Mouse (Mus musculus): ENCODE data around the gene Cdx2.

Gene Cdx2

GRCm38 (mm10) chr5:147315432-147316075 is 8.5 kb upstream of the Cdx2 start:
- DNase-seq (ENCODE audit: low spot score): no peak

DNA sequence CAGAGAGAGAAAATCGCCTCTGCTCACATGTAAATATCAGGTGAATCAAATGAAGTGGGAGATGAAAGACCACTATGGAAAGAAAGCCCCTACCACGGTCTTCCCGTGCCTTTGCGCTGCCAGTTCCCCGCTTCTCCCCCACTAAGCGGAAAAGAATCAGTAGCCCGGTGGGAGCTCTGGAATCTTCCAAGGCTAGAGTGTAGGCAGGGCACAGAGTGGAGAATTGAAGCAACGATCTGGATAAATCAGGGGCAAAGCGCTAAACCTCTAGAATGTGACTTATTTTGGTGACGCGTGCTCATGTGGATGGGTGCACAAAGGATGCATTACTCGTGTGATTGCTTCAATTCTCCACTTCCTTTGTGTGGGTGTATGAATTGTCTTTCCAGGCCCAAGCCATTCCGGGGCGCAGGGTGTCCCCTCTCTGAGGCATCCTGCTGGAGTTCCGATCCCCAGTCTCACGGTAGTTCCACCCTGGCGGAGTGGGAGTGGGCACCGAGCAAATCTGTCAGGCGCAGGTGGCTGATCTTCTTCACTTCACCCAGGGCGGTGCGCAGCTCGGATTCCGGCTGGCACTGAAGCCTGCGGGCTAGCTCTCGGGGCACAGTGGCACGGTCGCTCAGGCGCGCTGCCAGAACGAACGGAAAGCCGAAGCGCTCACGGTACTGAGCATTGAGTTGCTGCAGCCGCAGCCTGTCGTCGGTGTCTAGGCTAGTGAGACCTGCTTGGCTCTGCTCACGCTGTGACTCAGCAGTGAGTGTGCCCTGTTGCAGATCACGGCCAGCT is 7.8 kb upstream of the Cdx2 start:
- no peak for DNase-seq (ENCODE audit: low spot score)

DNA sequence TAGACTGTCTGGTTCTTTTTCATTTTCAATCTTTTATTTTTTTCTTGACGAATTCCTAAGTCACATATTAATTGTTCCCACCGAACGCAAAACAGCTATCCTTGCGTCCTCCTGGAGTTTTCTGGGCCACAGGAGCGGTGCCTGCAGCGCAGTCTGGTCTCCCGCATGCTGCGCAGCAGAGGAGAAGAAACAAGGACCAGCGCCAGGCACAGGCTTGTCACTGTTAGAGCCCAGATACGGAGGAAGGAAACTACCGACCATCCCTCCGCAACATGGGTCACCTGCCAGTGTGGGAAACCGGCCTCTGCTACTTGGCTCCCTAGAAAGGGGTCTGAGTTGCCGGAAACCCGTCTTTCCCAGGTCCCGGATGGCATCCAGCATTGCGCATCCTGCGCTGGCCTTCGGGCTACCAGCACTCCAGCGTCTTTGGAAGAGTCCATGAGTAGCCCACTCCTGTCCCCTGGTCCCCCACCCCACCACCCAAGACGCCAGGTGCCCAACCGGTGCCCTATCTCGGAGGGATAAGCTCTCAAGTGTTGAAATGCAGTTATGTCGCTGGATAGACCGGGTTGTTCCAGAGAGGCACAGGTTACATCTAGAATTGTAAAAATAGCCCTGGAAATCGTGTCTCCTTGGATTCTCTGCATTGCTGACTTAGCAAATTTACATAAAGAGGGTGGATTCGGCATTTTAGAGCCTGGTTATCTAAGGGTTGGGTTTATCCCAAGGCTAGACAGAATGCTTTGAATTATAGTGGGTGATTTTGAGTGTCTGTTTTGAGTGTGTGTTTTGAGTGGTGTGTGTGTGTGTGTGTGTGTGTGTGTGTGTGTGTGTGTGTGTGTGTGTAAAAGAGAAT is 6.0 kb upstream of the Cdx2 start:
- no peak for DNase-seq (ENCODE audit: low spot score)

DNA sequence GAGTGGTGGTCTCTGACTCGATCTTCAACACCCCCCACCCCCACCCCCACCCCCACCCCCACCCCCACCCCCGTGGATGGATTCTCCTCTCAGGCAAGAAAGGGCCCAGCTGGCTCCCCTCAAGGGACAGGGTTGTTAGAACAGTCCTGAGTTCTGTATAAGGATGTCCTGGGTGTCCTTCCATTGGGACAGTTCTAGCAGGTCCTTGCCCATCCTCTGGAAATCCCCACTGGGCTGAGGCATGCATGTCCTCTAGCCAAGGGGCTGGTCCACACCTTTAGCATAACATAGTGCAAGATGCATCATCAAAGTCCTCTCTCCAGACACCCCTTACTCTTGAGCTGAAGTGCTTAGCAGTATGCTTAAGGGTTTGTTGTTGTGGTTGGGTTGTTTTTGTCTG is 2.7 kb upstream of the Cdx2 start:
- no peak for DNase-seq (ENCODE audit: low spot score)

GRCm38 (mm10) chr5:147308451-147308850 is 1.4 kb upstream of the Cdx2 start:
- DNase-seq (ENCODE audit: low spot score): no peak

DNA sequence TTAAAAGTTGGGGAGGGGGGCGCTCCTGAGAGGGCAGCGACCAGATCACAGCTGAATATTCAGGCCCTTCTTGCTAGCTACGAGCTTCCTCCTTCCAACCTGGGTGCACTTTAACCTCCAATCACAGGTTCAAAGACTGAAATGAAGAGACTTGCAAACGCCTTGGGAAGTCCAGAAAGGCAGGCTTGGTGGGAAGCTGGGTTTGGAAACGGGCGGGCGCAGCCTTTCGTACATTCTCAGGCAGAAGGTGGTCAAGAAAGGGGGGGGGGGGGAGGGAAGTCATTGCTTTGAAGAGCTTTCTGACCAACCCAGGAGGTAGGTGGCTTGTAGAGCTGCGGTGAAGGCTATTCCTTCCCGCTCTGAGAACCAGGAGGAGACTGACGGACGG is 322 bp upstream of the Cdx2 start:
- no peak for DNase-seq (ENCODE audit: low spot score)

GRCm38 (mm10) chr5:147305856-147306637 is 1.0 kb downstream of the Cdx2 start:
- no peak for DNase-seq (ENCODE audit: low spot score)

DNA sequence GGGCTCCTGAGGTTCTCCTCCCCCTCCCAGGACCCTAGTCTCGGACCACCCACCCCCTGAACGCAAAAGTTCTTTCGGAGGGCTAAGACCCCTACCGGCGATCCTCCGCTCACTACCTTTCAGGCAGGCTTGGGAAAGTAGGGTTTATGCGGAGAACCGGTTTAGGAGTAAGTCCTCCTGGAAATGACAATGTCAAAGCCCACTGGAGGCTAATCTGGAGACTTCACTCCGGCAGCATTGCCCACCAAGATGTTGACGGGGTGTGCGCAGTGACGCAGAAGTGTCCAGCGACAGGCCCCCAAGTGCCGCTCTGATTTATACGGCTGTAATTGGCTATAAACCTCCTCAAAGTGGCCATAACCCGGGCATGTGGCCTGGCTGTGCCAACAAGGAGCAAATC is 1.9 kb downstream of the Cdx2 start:
- DNase-seq (ENCODE audit: low spot score): no peak

GRCm38 (mm10) chr5:147304276-147305155 is 2.6 kb downstream of the Cdx2 start:
- no peak for DNase-seq (ENCODE audit: low spot score)

- no peak for DNase-seq (ENCODE audit: low spot score)
Measured at GRCm38 (mm10) chr5:147302746-147303400, 4.2 kb downstream of the Cdx2 start.

- no peak for DNase-seq (ENCODE audit: low spot score)
Measured at GRCm38 (mm10) chr5:147302141-147302540, 4.9 kb downstream of the Cdx2 start.

DNA sequence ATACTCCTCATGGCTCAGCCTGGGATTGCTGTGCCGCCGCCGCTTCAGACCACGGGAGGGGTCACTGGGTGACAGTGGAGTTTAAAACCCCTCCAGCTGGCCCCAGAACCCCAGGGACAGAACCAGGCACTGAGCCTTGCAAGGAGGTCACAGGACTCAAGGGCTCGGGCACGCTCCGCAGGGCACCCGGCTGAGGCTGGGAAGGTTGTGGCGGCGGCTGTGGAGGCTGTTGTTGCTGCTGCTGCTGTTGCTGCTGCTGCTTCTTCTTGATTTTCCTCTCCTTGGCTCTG is 5.3 kb downstream of the Cdx2 start:
- no peak for DNase-seq (ENCODE audit: low spot score)

GRCm38 (mm10) chr5:147300917-147301780 is 5.9 kb downstream of the Cdx2 start:
- DNase-seq (ENCODE audit: low spot score): no peak

GRCm38 (mm10) chr5:147300001-147300363 is 7.1 kb downstream of the Cdx2 start:
- DNase-seq (ENCODE audit: low spot score): no peak

DNA sequence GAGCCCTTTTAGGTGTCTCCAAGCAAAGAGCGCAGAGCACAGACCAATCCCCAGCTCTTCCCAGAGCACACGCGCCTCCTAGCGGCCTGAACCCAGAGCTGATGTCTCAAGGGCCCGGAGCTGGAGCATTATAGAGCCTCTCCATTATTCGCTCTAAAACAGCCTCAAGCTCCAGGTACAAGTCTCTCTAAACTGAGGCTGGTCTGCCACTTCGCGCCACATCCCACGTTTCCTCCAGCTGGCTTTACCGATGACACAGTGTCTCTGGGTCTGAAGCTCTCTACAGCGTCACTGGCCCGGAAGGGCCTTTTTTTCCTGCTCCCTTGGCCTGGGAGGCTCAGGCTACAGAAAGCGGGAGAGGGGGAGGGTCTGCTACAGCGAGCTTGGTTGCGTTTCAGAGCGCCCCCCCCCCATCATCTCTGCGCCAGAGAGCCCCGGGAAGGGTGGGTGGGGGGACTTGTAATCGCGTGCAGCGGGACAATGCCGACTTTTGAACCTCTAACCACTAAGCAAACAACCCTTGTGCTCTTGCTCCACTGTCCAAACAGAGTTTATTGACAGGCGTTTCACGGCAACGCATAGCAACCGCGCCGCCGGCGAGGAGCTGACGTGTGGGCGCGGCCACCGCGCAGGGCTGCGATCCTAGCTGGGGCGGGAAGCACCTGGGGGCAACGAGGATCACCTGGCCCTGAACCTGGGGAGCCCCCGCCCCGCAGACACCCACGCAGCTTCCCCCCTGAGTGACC is 7.6 kb downstream of the Cdx2 start:
- no peak for DNase-seq (ENCODE audit: low spot score)

DNA sequence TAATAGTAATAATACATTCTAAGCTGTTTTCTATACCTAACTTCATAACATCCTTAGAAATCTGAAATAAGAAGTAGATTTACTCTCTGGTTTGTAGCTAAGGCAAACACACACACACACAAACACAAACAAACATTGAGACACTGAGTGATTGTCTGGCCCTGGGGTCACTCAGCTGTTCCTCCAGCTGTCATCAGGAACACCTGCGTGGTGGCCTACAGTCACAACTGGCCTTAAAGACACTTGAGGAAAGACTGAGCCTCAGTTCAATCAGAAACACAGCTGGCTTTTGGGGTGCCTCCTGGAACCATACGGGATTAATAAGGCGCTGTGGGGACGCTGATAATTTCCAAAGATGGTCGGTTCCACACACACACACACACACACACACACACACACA is 9.8 kb downstream of the Cdx2 start:
- no peak for DNase-seq (ENCODE audit: low spot score)

- DNase-seq (ENCODE audit: low spot score): no peak
Measured at GRCm38 (mm10) chr5:147294121-147294520, 12.9 kb downstream of the Cdx2 start.

GRCm38 (mm10) chr5:147293127-147293910 is 13.8 kb downstream of the Cdx2 start:
- peak; percentile 38 for DNase-seq (ENCODE audit: low spot score)

All from spleen, adult 12 weeks (tissue).